Mouse (Mus musculus) forebrain, embryonic 15.5 days (tissue): ENCODE results near the gene Gjb2. TPM values are rescaled to one million over a fixed set of nuclear protein-coding genes. Genes with fewer than 3 reads are reported as not detected.

Experiments
- ATAC-seq: fragments of 200-750 bp; cut with Nextera tagmentation; replicated peaks from 2 replicates; pipeline ENCODE4 v1.8.0; 2017; ENCODE audit warnings: mild to moderate bottlenecking, moderate TSS enrichment, moderate library complexity
- H3K27ac ChIP-seq: fragments of 300-500 bp; sonication (generic); replicated peaks from 2 replicates; pipeline ENCODE4 v1.5.1; 2015; ENCODE audit warnings: mild to moderate bottlenecking, inconsistent platforms
- H3K27me3 ChIP-seq: fragments of 300-500 bp; sonication (generic); 2 replicates; pipeline ENCODE4 v1.6.1; 2015; ENCODE audit warnings: inconsistent platforms
- H3K36me3 ChIP-seq: fragments of 300-500 bp; sonication (generic); 2 replicates; pipeline ENCODE4 v1.6.1; 2015; ENCODE audit warnings: mild to moderate bottlenecking, inconsistent platforms
- H3K4me1 ChIP-seq: fragments of 300-500 bp; sonication (generic); 2 replicates; pipeline ENCODE4 v1.6.1; 2015; ENCODE audit warnings: inconsistent platforms
- H3K4me2 ChIP-seq: fragments of 300-500 bp; sonication (generic); replicated peaks from 2 replicates; pipeline ENCODE4 v1.6.1; 2015; ENCODE audit warnings: mild to moderate bottlenecking, inconsistent platforms
- H3K4me3 ChIP-seq: fragments of 300-500 bp; sonication (generic); 2 replicates; pipeline ENCODE4 v1.5.1; 2015; ENCODE audit warnings: mild to moderate bottlenecking, inconsistent platforms
- H3K9ac ChIP-seq: fragments of 300-500 bp; sonication (generic); replicated peaks from 2 replicates; pipeline ENCODE4 v1.6.1; 2015; ENCODE audit warnings: mild to moderate bottlenecking, inconsistent platforms
- H3K9me3 ChIP-seq: fragments of 300-500 bp; sonication (generic); 2 replicates; pipeline ENCODE4 v1.6.1; 2016; ENCODE audit warnings: inconsistent platforms
- WGBS: fragments of 180-500 bp; shearing (Covaris S2); methylation state at CpG from one replicate; pipeline ENCODE4 v1.1.7; 2015; ENCODE audit warnings: mixed read lengths; 5-methylcytosine and 5-hydroxymethylcytosine counted together
- polyA plus RNA-seq: library from polyadenylated mRNA; unstranded; fragments of >200 nt; fragmentation: Nextera tagmentation; extraction: Ambion mirVana; gene quantifications from 2 replicates; pipeline ENCODE4 v1.2.1, GENCODE M21; 2015

Gene Gjb2
- 5.3 and 7.1 TPM in 2 replicates for polyA plus RNA-seq

DNA sequence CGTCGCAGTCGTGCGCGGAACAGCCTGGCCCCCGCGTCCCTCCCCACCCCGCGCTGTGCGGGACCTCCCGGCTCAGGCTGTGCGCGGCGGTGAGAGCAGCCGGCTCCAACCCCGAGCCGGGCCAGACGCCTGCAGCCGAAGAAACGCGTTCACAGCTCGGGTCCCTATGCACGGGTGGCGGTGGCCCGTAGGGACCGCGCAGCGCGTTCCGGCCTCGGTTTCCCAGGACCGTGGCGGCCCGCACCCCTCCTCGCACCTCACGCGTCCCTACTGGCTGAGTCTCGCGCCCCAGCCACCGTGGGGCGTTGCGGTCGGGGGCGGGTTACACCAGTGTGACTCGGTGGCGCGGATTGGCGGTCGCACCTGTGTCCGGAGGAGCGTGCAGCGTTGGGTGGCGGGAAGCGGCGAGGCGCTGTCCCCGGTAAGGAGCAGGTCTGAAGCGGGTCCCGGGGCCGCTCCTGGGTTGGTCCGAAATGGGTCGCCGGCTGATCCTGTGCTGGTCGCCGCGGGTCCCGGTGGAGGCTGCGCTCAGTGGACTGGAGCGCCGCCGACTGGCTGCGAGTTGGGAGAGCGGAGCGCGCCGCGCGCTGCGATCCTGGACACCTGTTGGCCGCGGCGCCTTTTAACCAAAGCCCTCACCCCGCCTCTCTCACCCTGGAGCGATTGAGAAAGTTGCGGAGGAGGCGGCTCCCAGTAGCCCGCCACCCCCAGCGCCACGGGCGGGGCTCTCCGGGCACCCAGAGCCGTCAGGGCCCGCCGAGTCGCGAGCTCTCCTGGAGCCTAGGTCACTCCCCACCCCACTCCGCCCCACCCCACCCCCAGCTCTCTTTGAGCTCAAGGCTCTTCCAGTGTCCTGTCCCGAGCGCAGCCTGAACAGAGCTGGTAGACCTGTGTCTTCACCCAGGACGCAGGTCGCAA is at the start of gene Gjb2:
Gjb2 (minus strand) TSS at position 597 of the 918 bp plus-strand sequence.
- H3K27me3 ChIP-seq, result peaks cover 58% of the 10 kb centered on the region
- peak within 1 kb of the TSS; percentile 42 for H3K9ac ChIP-seq
- no peak within 1 kb of the TSS for H3K27ac ChIP-seq
- WGBS, result under 1% methylated on average over 99 of the region's 101 CpGs
- H3K4me2 ChIP-seq, result peak within 1 kb of the TSS; percentile 99
- peak; percentile 78 for ATAC-seq
- peaks cover 18% of the 10 kb centered on the region for H3K4me1 ChIP-seq
- H3K36me3 ChIP-seq, result no peaks in the 10 kb centered on the region
- H3K4me3 ChIP-seq, result peak within 1 kb of the TSS; percentile 54
- H3K9me3 ChIP-seq, result no peaks in the 10 kb centered on the region

DNA sequence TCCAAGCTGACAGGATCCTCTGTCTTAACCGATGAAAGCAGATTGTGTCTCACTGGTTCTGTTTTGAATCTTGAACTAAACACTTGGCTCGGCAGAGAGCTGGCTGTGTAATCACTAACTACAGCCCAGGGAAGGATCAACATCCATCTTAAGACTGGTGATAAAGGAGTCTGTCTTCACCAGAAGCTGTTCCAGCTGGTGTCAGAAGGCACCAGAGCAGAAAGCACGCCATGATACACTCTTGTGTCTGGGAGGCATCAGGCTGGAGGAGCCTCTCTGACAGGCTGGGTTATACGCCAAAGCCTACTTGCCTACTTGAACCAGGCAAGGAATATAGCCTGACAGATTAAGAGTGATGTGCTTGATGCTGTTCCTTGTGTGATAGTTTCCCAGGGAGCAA is 41.2 kb upstream of the Gjb2 start:
- 0 out of 2 replicates have a peak, but pooled peaks have one; percentile 35 for ATAC-seq
- H3K4me1 ChIP-seq, result no peaks in the 10 kb centered on the region

DNA sequence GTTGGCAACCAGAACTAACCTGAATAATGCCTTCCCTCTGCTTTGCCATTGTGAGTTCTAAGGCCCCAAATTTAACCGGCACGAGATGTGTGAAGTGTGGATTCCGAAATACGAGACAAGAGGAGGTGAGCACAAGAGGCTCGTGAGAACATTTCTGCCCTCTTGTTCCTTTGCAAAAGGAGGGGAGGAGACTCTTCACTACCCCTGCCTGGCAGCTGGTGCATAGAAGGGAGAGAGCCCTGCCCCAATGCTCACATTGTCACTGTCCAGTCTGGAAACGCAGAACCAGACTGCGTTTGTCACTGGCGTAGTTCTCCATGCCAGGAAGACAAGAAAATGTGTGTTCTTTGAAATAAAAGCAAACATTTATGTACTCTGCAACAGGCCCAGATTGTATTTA is 30.8 kb upstream of the Gjb2 start:
- H3K9me3 ChIP-seq, result no peaks in the 10 kb centered on the region
- H3K9ac ChIP-seq, result no peak overlapping the region
- H3K27me3 ChIP-seq, result peaks cover 26% of the 10 kb centered on the region; the same call in 1 of the 2 replicates
- no peak overlapping the region for H3K4me2 ChIP-seq
- H3K4me3 ChIP-seq, result no peak overlapping the region
- ATAC-seq, result no peak
- H3K27ac ChIP-seq, result no peak overlapping the region
- WGBS, result 49% methylated on average over 8 of the region's 8 CpGs
- H3K36me3 ChIP-seq, result no peaks in the 10 kb centered on the region
- peaks cover 9% of the 10 kb centered on the region for H3K4me1 ChIP-seq

More for the DNA sequence above, 41.2 kb upstream of the Gjb2 start:
- Histone ChIP-seq H3K36me3 (no peaks in the 10 kb centered on the region), H3K4me3 (no peak overlapping the region), H3K4me2 (no peak overlapping the region), H3K9ac (no peak overlapping the region), H3K27me3 (no peaks in the 10 kb centered on the region), H3K27ac (no peak overlapping the region), H3K9me3 (no peaks in the 10 kb centered on the region)
- 63% methylated on average over 4 of the region's 4 CpGs for whole genome bisulfite sequencing

DNA sequence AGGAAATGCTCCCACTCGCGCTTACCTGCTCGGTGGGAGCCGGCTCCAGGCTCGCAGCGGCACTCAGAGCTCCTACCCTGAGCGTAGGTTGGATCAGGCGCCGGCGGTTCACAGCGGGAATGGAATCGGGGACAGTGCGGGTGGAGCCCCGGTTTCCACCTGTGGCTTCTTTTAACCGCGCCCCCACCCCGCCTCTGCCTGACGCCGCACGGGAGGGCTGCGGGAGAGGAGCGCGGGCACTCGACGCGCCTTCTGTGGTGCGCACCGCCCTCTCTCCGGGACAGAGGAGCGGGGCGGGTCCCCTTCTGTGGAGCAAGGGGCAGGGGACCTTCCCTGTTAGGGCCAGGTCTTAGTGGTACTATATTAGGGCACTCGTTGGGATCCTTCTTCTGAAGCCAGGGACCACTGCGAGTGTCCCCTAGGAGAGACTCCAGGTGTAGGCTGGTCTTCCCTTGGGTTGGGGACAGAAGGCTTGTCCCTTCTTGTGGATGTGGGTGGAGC is 28.7 kb upstream of the Gjb2 start, which contains the start of gene Gjb6:
Gjb6 (minus strand) TSS at position 451 of the 501 bp plus-strand sequence.
- under 1% methylated on average over 33 of the region's 33 CpGs for WGBS
- H3K27me3 ChIP-seq, result peaks cover 26% of the 10 kb centered on the region; the same call in 1 of the 2 replicates
- H3K9me3 ChIP-seq, result no peaks in the 10 kb centered on the region

DNA sequence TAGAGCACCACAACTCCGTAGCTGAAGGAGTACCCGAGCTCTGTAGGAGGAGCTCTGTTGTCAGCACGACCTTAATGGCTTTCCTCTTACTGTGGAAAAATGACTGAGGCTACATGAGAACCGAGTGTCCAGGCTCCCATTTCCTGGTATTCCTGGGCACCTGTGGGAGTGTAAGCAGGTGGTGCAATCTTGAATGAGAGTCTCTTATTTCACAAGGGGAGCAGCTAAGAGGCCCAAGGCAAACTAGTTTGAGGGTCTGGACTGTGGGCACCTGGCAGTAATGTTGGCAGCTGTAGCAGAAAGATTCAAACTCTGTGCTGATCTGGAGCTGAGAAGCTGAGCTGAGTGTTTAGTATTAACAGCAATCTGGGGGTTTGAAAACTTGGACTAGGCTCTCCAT is 22.9 kb upstream of the Gjb2 start:
- Histone ChIP-seq H3K4me3 (no peak overlapping the region), H3K36me3 (no peaks in the 10 kb centered on the region), H3K4me1 (no peaks in the 10 kb centered on the region), H3K9ac (no peak overlapping the region), H3K9me3 (no peaks in the 10 kb centered on the region), H3K4me2 (no peak overlapping the region), H3K27me3 (peaks cover 10% of the 10 kb centered on the region; the same call in 1 of the 2 replicates), H3K27ac (no peak overlapping the region)
- WGBS, result 79% methylated on average over 4 of the region's 4 CpGs
- ATAC-seq, result no peak

More for the DNA sequence above, 28.7 kb upstream of the Gjb2 start, which contains the start of gene Gjb6:
- peak within 1 kb of the TSS; percentile 41 for H3K4me3 ChIP-seq
- peaks cover 9% of the 10 kb centered on the region for H3K4me1 ChIP-seq
- H3K36me3 ChIP-seq, result no peaks in the 10 kb centered on the region
- H3K4me2 ChIP-seq, result peak within 1 kb of the TSS; percentile 71
- H3K27ac ChIP-seq, result no peak within 1 kb of the TSS
- ATAC-seq, result 0 out of 2 replicates have a peak, but pooled peaks have one; percentile 46
- H3K9ac ChIP-seq, result 0 out of 2 replicates have a peak within 1 kb of the TSS, but pooled peaks have one; percentile 13

DNA sequence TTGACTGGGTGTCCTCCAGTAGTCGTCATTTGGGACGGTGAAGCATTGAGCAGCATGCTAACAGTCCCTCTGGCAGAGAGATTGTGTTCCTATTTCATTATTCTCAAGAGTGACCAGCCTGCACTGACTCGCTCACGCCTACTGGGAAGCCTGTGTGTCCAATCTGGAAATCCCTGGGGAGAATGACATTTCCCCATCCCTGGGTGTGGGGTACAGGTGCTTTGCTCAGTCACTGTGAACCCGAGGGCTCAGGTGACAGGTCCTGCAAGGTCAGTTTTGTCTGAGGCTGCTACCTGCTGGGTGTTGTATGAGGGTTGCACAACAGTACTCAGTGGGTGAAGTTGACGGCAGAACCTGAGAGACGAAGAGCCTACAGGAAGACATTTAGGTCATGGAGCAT is 17.8 kb upstream of the Gjb2 start:
- WGBS, result 84% methylated on average over 7 of the region's 7 CpGs
- no peak overlapping the region for H3K27ac ChIP-seq
- H3K9ac ChIP-seq, result no peak overlapping the region
- no peak for ATAC-seq
- H3K4me3 ChIP-seq, result no peak overlapping the region
- H3K9me3 ChIP-seq, result no peaks in the 10 kb centered on the region
- no peaks in the 10 kb centered on the region for H3K4me1 ChIP-seq
- no peaks in the 10 kb centered on the region for H3K27me3 ChIP-seq
- no peaks in the 10 kb centered on the region for H3K36me3 ChIP-seq
- H3K4me2 ChIP-seq, result no peak overlapping the region

DNA sequence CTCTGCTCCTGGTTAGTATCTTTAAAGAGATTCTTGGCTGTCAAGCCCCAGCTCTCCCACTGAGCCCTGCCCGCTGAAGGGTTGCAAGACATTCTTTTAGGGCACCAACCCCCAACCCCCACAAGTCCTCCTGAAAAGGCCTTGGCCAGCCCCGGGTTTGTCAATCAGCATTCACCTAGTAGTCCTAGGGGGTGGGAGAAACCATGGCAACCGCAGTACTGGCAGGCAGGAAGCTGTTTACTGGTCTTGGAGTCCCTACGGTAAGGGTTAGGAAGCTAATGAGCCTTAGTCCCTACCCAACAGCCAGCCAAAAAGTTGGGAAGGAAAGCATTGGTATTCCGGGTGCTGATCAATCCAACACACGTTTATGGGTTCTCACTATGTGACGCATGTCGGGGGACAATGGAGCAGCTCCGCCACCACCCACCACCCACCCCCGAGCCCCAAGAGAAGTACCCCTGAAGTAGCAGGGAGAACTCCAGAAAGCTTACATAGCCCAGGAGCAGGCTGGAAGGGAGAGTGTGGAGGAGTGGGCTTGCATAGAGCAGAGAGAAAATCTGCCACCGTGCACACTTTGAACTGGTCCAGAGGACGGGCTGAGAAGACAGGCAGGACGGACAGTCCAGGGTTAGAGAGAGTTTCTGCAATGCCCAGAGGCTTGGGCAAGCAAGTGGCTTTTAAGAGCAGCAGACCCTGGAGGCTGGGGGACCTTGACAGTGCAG is 11.5 kb upstream of the Gjb2 start, which contains the start of gene Gm4491:
Gm4491 (minus strand) TSS at position 61 of the 722 bp plus-strand sequence.
- Histone ChIP-seq H3K27me3 (no peaks in the 10 kb centered on the region), H3K4me3 (no peak within 1 kb of the TSS), H3K9me3 (no peaks in the 10 kb centered on the region), H3K4me1 (peaks cover 8% of the 10 kb centered on the region), H3K9ac (no peak within 1 kb of the TSS), H3K4me2 (peak within 1 kb of the TSS; percentile 18; the same call in 1 of the 2 replicates), H3K36me3 (no peaks in the 10 kb centered on the region), H3K27ac (no peak within 1 kb of the TSS)
- 5% methylated on average over 13 of the region's 13 CpGs for WGBS
- ATAC-seq, result peak; percentile 83

DNA sequence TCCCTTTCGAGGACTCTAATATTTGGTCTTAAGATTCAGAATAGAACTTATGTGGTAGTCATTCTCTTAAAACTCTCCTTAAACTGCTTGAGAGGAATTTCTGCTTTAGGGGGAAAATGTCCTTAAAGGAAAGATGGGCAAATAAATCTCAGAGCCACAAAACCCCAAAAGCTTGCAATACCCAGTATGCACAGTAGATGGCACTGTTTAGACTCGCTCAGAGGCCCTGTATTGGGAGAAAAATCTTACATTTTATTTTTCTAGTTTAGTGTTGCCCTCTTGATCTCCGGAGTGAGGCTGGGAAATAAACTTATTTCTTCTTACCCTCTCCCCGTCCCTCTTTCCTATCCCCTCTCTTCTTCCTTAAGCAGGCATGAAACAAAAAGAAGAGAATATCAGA is 4.7 kb upstream of the Gjb2 start:
- 9% methylated on average over 4 of the region's 4 CpGs for WGBS
- Histone ChIP-seq H3K9ac (no peak overlapping the region), H3K27ac (no peak overlapping the region), H3K36me3 (no peaks in the 10 kb centered on the region), H3K27me3 (peaks cover 34% of the 10 kb centered on the region), H3K4me1 (peaks cover 11% of the 10 kb centered on the region), H3K4me2 (no peak overlapping the region), H3K9me3 (no peaks in the 10 kb centered on the region), H3K4me3 (no peak overlapping the region)
- ATAC-seq, result no peak

DNA sequence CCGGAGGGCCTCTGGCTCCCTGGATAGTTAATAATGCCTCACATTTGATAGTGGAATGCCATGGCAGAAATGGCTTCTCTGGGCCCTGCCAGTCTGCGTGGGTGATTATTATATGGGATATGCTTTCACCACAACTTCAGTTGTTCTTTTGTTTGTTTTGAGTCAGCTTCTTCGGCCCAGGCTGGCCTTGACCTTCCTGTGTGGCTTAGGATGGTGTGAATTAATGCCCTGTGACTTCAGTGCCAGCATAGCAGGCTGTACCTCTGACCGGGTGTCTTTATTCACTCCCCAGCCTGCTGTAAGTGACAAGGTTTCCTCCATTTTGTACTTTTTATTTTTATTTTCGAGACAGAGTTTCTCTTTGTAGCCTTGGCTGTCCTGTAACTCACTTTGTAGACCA is 3.4 kb upstream of the Gjb2 start:
- no peak for ATAC-seq
- Histone ChIP-seq H3K27ac (no peak overlapping the region), H3K4me3 (no peak overlapping the region), H3K9me3 (no peaks in the 10 kb centered on the region), H3K27me3 (peaks cover 46% of the 10 kb centered on the region), H3K9ac (no peak overlapping the region), H3K4me1 (peaks cover 18% of the 10 kb centered on the region), H3K36me3 (no peaks in the 10 kb centered on the region), H3K4me2 (no peak overlapping the region)
- WGBS, result 72% methylated on average over 5 of the region's 5 CpGs

DNA sequence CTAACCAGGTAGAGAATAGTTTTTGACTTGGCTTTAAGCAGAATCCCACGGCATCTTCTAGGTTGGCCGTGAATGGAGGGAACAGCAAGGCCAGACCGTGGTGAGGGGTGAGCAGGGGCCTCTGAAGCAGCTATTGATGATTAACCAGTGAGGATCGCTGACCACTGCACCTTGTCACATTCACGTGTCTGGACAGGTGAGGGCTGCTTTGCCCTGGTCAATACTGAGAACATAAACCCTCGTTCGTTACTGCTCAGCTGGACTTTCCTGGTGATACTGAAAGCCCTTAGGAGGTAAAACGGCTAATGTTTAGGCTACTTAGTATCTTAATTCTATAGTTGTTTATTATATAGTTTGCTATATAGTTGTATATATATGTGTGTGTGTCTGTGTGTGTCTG is 2.6 kb upstream of the Gjb2 start:
- H3K4me2 ChIP-seq, result no peak overlapping the region
- H3K4me3 ChIP-seq, result no peak overlapping the region
- H3K4me1 ChIP-seq, result peaks cover 18% of the 10 kb centered on the region
- H3K9me3 ChIP-seq, result no peaks in the 10 kb centered on the region
- ATAC-seq, result no peak
- no peaks in the 10 kb centered on the region for H3K36me3 ChIP-seq
- 83% methylated on average over 8 of the region's 8 CpGs for WGBS
- no peak overlapping the region for H3K9ac ChIP-seq
- peaks cover 54% of the 10 kb centered on the region for H3K27me3 ChIP-seq
- no peak overlapping the region for H3K27ac ChIP-seq

DNA sequence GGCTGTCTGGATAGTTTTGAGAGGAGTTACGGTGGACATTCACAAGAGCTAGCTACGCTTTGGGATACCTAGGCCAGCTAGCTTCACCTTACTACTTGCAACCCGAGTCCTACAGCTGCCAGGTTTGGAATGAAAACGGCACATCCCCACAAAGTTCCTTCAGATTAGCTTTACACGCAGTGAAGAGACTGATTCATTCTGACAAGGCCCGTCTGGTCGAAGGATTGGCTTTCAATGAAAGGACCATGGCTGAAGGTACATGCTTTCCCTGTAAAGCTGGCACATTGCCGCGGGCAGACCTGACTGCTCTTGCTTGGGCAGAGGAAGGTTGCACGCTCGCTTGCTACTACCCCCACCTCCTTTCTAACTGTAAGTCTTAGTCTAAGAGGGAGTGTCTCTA is 1.2 kb upstream of the Gjb2 start:
- no peak for ATAC-seq
- no peak overlapping the region for H3K27ac ChIP-seq
- no peaks in the 10 kb centered on the region for H3K36me3 ChIP-seq
- H3K9me3 ChIP-seq, result no peaks in the 10 kb centered on the region
- peaks cover 18% of the 10 kb centered on the region for H3K4me1 ChIP-seq
- H3K27me3 ChIP-seq, result peaks cover 58% of the 10 kb centered on the region
- H3K4me3 ChIP-seq, result no peak overlapping the region
- WGBS, result 46% methylated on average over 11 of the region's 11 CpGs
- H3K9ac ChIP-seq, result no peak overlapping the region
- no peak overlapping the region for H3K4me2 ChIP-seq
